Mouse (Mus musculus) liver, postnatal 0 days (tissue): ENCODE measurements around the gene Fer1l4.

Experiments
- CTCF ChIP-seq: sonication (generic); IDR thresholded peaks from 2 replicates; pipeline ENCODE4 v1.5.1; 2016; ENCODE audit warnings: antibody characterized with exemption, low read depth
- EP300 ChIP-seq: IDR thresholded peaks from 2 replicates; pipeline ENCODE4 v1.6.1; 2016; ENCODE audit warnings: antibody characterized with exemption, low read depth, mild to moderate bottlenecking

DNA sequence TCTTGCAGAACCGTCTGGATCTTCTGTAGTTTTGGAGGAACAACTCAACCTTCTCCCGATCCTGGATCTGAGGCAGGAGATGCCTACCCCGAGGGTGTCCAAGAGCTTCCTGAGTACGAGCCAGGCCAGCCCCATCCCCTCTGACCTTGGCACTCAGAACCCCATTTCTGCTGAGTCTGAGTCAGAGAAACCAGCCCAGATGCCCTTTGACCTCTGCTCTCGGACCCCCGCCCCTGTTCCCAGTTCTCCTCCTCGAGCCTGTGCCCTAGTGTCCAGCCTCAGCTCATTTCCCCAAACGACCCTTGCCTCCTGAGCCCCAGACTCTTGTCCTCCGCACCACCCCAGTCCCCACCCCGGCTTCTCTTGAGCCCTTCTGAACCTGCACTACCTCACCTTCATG is 13.4 kb upstream of the Fer1l4 start:
- TF ChIP-seq CTCF (no peak), EP300 (no peak)
